Mouse (Mus musculus): ENCODE measurements around the gene Nop10. TPM values are rescaled to one million over a fixed set of nuclear protein-coding genes. Genes with fewer than 3 reads are reported as not detected.
A peak's percentile ranks its signal among the peaks of the same experiment; 100 is the strongest.
"Not testable (repeated sequence)": the region's sequence is repeated elsewhere in the genome, so short reads cannot be mapped to it uniquely, and the experiment has no call there.

Nop10 gene
- total and polyA plus RNA-seq, 3 experiments: 57.7 to 167 (median 122) TPM

DNA sequence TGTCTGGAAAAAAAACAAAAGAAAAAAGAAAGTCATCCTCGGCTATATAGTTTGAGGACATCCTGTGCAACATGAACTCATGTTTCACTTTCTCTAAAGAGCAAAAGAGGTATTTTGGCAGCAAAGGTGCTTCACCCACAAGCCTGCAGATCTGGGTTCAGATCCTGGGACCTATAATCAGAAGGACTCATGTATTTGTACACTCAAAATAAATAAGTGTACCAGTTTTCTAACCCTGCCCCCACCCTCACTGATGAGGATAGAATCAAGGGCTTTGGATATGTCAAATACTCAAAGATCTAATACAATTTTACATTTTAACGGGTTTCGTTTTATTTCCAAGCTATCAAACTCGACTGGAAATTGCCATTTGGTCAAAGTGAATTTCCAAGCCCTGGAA is 2.6 kb downstream of the Nop10 start:
- no peak for DNase-seq

GRCm38 (mm10) chr2:112265448-112266241 is 3.9 kb downstream of the Nop10 start, which contains the start of gene Slc12a6:
TSS of gene Slc12a6 (plus strand) at chr2:112265825.
- peak; percentile 97 for DNase-seq

DNA sequence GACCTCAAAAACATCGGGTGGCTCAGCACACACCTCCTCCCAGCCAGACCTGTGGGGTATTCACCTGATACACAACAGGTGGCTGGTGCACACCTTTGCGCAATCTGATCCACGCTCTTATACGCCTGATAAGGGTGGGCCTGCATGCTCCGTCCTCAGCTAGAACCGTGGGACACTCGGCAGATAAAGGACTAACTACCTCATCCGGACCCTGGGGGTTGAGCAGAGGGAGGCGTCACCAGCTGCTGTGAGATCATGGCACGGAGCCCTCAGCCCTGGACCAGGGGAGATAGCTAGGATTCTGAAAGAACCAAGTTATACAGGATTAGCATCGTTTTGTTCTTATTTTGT is 4.5 kb downstream of the Nop10 start, which contains the start of gene Gm21985:
Gene Gm21985, plus strand, starts transcription at position 73 of the 351 bp plus-strand sequence.
- DNase-seq: peak; percentile 70

- DNase-seq: peak; percentile 34
These were observed 5.1 kb downstream of the Nop10 start for GRCm38 (mm10) chr2:112266780-112267179.

DNA sequence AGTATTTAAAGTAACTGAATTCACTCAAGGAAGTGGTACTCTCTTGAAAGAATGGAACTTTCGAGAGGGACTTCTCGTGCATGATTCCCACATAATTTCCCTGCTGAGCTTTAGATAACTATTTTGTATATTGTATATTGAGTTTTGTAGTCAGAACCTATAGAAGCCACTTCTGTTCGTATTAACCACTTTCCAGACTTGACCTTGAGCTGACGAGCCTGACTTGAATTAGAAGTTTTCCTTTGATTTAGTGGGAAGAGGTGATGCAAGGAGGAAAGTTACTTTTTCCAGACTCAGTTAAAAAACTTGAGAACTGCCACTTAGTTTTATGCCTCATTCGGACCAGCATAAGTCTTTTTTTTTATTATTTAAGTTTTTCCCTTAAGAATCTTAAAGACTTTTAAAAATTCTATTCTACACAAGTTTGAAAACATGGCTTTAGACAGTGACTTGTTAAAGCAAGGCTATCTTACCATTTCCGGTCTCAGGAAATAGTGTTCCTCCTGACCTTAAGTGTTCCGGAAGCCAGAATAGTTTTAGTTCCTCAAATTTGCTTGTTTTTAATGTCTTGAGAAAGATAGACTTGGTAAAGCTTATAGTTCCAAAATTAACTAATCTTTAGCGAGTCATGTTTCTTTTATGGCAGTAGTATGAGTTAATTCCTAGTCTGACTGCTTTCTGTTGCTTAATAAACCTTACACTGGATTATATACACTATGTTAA is 6.0 kb downstream of the Nop10 start:
- DNase-seq: no peak

- no peak for DNase-seq
These were observed 8.3 kb downstream of the Nop10 start for GRCm38 (mm10) chr2:112270011-112270410.

DNA sequence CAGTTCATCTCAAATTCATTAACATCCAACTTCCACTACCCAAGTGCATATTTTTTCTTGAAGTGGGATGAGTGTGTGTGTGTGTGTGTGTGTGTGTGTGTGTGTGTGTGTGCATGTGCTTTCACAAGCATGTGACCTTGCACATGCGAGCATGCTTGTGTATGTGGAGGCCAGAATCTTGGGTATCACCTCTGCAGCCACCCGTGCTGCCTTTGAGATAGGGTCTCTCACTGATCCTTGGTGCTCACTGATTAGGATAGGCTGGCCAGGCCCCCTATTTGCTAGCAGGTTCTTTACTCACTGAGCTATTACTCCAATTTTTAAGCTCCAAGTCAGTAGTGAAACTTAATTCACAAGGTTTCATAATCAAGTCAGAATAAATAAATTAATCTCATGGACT is 11.2 kb downstream of the Nop10 start:
- no peak for DNase-seq

GRCm38 (mm10) chr2:112273474-112273873 is 11.7 kb downstream of the Nop10 start:
- no peak for DNase-seq

DNA sequence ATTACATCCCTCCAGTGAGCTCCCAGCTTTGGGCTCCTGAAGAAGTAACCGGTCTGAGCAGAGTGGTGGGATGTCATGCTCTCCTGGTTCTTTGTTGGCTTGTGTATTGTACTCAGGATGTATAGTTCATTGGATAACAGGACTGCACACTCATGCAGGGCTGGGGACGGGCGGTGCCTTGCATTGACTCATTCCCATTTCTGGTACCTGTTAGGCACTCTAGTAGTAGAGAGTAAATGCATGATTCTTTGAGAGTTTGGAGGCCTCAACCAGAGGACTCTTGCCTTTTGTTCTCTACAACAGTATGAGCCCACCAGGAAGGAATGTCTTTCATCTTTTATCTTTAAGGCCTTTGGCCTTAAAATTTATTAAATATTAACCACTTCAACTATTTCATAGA is 15.1 kb downstream of the Nop10 start:
- DNase-seq: no peak

DNA sequence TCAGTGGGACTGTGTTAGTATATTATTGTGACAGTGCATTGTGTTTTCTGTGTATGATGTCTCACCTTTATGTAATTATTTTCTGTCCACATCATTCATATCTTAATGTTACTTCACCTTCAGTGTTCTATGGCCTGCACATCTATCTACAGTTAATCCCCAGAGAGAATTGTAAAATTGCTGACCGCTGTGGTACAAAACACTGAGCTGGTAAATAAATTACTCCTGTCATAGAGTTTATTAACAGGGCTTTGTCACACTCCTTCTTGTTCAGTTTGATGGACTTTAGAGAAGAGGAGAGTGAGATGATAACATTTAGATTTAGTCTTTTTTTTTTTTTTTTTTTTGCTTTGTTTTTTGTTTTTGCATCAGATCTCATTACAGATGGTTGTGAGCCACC is 21.1 kb downstream of the Nop10 start:
- no peak for DNase-seq

GRCm38 (mm10) chr2:112284363-112285030 is 22.8 kb downstream of the Nop10 start:
- peak; percentile 79 for DNase-seq

DNA sequence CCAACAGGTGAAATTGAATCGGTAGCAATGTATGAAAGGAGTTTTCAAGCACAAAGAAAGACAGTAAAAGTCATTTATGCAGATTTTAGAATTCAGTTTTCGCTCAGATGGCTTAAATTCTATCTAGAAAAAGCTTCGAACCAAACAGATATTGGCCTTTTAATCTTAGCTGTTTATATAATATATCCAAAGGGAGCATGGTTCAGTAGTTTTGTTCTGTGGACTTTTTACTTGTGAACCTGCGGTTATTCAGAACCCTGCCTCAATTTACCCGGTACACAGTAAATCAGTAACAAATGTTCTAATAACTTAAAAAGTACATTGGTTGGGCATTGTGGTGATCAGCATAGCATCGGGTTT is 23.3 kb downstream of the Nop10 start:
- DNase-seq: no peak

- DNase-seq: not testable (repeated sequence)
These were observed 24.3 kb downstream of the Nop10 start for GRCm38 (mm10) chr2:112286062-112286461.

- DNase-seq: no peak
These were observed 25.3 kb downstream of the Nop10 start for GRCm38 (mm10) chr2:112287059-112287458.

- DNase-seq: no peak
These were observed 27.8 kb downstream of the Nop10 start for GRCm38 (mm10) chr2:112289507-112289906.

DNA sequence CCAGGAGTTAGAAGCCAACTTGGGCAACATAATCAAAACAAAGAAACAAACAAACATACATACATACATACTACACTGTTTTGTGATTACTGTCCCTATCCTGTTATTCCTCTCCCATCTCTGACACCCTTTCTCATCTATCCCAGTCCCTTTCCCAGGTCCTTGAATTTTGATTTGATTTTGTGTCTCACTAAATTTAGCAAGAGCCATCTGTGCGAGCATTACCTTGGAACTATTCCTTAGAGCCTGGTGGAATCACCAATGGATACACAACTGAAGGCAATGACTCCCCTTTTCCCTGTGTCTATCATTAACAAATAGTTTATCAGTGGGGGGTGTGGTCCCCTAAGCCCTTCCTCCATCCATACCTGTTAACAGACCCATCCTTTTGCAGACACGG is 31.1 kb downstream of the Nop10 start:
- no peak for DNase-seq

DNA sequence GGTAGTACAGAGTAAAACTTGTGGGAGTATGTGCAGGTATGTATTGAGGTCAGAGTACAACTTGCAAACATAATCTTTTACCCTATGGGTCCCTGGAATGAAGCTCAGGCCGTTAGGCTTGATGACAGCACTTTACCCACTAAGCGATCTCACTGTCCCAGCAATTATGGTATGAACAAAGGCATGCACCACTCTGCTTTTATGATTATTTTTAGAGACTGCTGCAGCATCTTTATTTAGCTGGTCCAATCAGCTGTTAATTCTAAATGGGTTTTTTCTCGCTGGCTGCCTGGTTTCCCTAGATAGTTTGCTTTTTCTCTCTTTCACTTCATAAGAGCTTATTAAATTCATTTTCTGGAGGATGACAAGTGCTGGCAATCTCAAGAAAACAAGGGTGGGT is 34.5 kb downstream of the Nop10 start:
- DNase-seq: no peak

DNA sequence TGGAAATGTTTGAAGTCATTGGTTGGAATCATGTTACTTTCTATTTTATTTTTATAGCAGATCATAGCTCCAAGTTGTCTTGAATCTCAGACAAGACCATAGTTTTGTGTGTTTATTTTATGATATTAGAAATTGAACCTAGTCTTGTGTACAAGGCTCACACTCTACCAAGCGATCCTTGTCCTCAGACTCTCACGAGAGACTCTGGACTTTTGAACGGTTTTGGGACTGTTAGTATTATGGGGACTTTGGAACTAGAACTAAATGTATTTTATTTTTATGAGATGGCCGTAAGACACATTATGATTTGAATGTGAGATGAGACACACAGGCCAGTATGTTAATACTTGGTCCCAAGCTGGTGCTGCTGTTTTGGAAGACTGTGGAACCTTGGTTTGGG is 36.5 kb downstream of the Nop10 start:
- DNase-seq: no peak

DNA sequence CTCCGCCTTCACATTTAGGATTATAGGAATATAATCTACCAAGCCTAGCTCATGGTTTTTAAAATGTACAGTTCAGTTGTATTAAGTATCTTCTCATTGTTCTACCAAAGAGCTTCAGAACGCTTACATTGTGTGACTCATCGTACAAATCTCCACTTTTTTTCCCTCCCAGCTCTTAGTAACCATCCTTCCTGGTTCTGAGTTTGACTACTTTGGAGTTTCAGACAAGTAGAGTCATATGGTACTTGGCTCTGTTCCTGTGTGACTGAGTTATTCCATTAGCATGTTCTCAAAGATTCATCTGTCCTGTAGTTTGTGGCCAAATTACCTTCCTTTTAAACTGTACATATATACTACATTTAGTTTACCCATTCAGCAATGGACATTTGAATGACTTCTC is 46.9 kb downstream of the Nop10 start:
- no peak for DNase-seq

DNA sequence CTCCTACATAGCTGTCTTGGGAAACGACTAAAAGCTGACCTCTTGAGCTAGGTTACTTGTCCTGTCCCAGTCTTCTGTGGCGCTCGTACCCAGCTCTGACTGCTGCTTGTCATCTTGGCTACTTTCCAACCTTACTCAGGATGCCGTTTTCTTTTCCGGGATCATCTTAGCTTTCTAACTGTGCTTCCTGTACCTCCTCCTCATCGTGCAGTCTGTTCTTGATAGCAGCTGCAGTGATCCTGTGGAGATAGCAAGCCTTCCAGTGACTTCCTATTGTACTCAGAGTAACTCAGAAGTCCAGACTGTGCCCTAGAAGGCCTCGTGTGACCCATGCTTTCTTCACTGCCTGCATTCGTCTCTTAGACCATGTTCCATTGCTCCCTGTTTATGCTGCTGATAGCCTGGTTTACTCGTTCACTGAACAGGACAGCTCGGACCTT is 47.5 kb downstream of the Nop10 start:
- DNase-seq: peak; percentile 6
